Mouse (Mus musculus) limb, embryonic 15.5 days (tissue): ENCODE results near the gene Eif4g1. TPM values are rescaled to one million over a fixed set of nuclear protein-coding genes. Genes with fewer than 3 reads are reported as not detected.

Experiments
- ATAC-seq: fragments of 200-750 bp; cut with Nextera tagmentation; 2 replicates; pipeline ENCODE4 v1.8.0; 2017; ENCODE audit warnings: low read depth, moderate TSS enrichment; ENCODE audit not compliant: insufficient number of reproducible peaks, low FRiP score, low TSS enrichment
- H3K27ac ChIP-seq: fragments of 300-500 bp; sonication (generic); 2 replicates; pipeline ENCODE4 v1.5.1; 2015; ENCODE audit warnings: moderate library complexity, mild to moderate bottlenecking, inconsistent platforms
- H3K27me3 ChIP-seq: fragments of 300-500 bp; sonication (generic); 2 replicates; pipeline ENCODE4 v1.6.1; 2015; ENCODE audit warnings: inconsistent platforms
- H3K36me3 ChIP-seq: fragments of 300-500 bp; sonication (generic); 2 replicates; pipeline ENCODE4 v1.6.1; 2015; ENCODE audit warnings: inconsistent platforms
- H3K4me1 ChIP-seq: fragments of 300-500 bp; sonication (generic); 2 replicates; pipeline ENCODE4 v1.6.1; 2015; ENCODE audit warnings: inconsistent platforms
- H3K4me2 ChIP-seq: fragments of 300-500 bp; sonication (generic); 2 replicates; pipeline ENCODE4 v1.6.1; 2015; ENCODE audit warnings: mild to moderate bottlenecking, inconsistent platforms
- H3K4me3 ChIP-seq: fragments of 300-500 bp; sonication (generic); 2 replicates; pipeline ENCODE4 v1.5.1; 2015; ENCODE audit warnings: mild to moderate bottlenecking, inconsistent platforms
- H3K9ac ChIP-seq: fragments of 300-500 bp; sonication (generic); 2 replicates; pipeline ENCODE4 v1.6.1; 2015; ENCODE audit warnings: inconsistent platforms
- H3K9me3 ChIP-seq: fragments of 300-500 bp; sonication (generic); 2 replicates; pipeline ENCODE4 v1.6.1; 2016; ENCODE audit warnings: inconsistent platforms
- WGBS: fragments of 180-500 bp; shearing (Covaris S2); methylation state at CpG from one replicate; pipeline ENCODE4 v1.1.7; 2015; 5-methylcytosine and 5-hydroxymethylcytosine counted together
- polyA plus RNA-seq: library from polyadenylated mRNA; unstranded; fragments of >200 nt; fragmentation: Nextera tagmentation; extraction: Ambion mirVana; gene quantifications from 2 replicates; pipeline ENCODE4 v1.2.1, GENCODE M21; 2015

The Eif4g1 gene
- polyA plus RNA-seq, 1 experiment from 2014 or later = 175 TPM

- Histone ChIP-seq H3K36me3 (peaks cover 37% of the 10 kb centered on the region), H3K9me3 (no peaks in the 10 kb centered on the region)
- WGBS = 77% methylated on average over 5 of the region's 5 CpGs
These were observed 31.2 kb downstream of the Eif4g1 start for GRCm38 (mm10) chr16:20699266-20699665.

GRCm38 (mm10) chr16:20700036-20700435 lies 31.9 kb downstream of the Eif4g1 start:
- Histone ChIP-seq H3K9ac (no peak overlapping the region), H3K27me3 (no peaks in the 10 kb centered on the region), H3K4me3 (no peak overlapping the region), H3K4me1 (peaks cover 43% of the 10 kb centered on the region), H3K27ac (no peak overlapping the region), H3K36me3 (peaks cover 43% of the 10 kb centered on the region), H3K9me3 (no peaks in the 10 kb centered on the region), H3K4me2 (no peak overlapping the region)
- 29% methylated on average over 5 of the region's 5 CpGs for WGBS
- ATAC-seq = no peak

More at GRCm38 (mm10) chr16:20699266-20699665, 31.2 kb downstream of the Eif4g1 start:
- Histone ChIP-seq H3K4me1 (peaks cover 49% of the 10 kb centered on the region), H3K27ac (no peak overlapping the region), H3K9ac (no peak overlapping the region), H3K4me3 (no peak overlapping the region), H3K4me2 (no peak overlapping the region), H3K27me3 (no peaks in the 10 kb centered on the region)
- no peak for ATAC-seq

GRCm38 (mm10) chr16:20701316-20701715 lies 33.2 kb downstream of the Eif4g1 start:
- Histone ChIP-seq H3K36me3 (peaks cover 55% of the 10 kb centered on the region), H3K27ac (peak overlapping the region; percentile 59), H3K27me3 (no peaks in the 10 kb centered on the region), H3K4me3 (no peak overlapping the region), H3K4me1 (peaks cover 30% of the 10 kb centered on the region), H3K9me3 (no peaks in the 10 kb centered on the region), H3K4me2 (no peak overlapping the region), H3K9ac (peak overlapping the region; percentile 24; the same call in 1 of the 2 replicates)
- WGBS = 43% methylated on average over 7 of the region's 7 CpGs
- no peak for ATAC-seq

- Histone ChIP-seq H3K9ac (peak overlapping the region; percentile 24; the same call in 1 of the 2 replicates), H3K36me3 (peaks cover 61% of the 10 kb centered on the region), H3K4me2 (peak overlapping the region; percentile 10; the same call in 1 of the 2 replicates), H3K27me3 (no peaks in the 10 kb centered on the region), H3K4me1 (peaks cover 26% of the 10 kb centered on the region), H3K9me3 (no peaks in the 10 kb centered on the region), H3K4me3 (no peak overlapping the region), H3K27ac (peak overlapping the region; percentile 59)
- WGBS = 16% methylated on average over 12 of the region's 12 CpGs
- ATAC-seq = no peak
These were observed 33.8 kb downstream of the Eif4g1 start for GRCm38 (mm10) chr16:20701729-20702521.

- ATAC-seq = peak; percentile 11; the same call in 1 of the 2 replicates
- H3K9me3 ChIP-seq = no peaks in the 10 kb centered on the region
- peak overlapping the region; percentile 59 for H3K27ac ChIP-seq
- H3K4me1 ChIP-seq = peaks cover 26% of the 10 kb centered on the region
- peaks cover 67% of the 10 kb centered on the region for H3K36me3 ChIP-seq
- no peak overlapping the region for H3K9ac ChIP-seq
- no peaks in the 10 kb centered on the region for H3K27me3 ChIP-seq
- 16% methylated on average over 8 of the region's 8 CpGs for WGBS
- H3K4me2 ChIP-seq = peak overlapping the region; percentile 10; the same call in 1 of the 2 replicates
- no peak overlapping the region for H3K4me3 ChIP-seq
These were observed 34.4 kb downstream of the Eif4g1 start for GRCm38 (mm10) chr16:20702522-20702893.

GRCm38 (mm10) chr16:20703071-20703470 lies 35.0 kb downstream of the Eif4g1 start:
- Histone ChIP-seq H3K9ac (no peak overlapping the region), H3K27ac (no peak overlapping the region), H3K27me3 (no peaks in the 10 kb centered on the region), H3K36me3 (peaks cover 73% of the 10 kb centered on the region), H3K9me3 (no peaks in the 10 kb centered on the region), H3K4me2 (no peak overlapping the region), H3K4me1 (peaks cover 26% of the 10 kb centered on the region), H3K4me3 (no peak overlapping the region)
- ATAC-seq = no peak
- WGBS = 90% methylated on average over 10 of the region's 10 CpGs

GRCm38 (mm10) chr16:20703699-20704400 lies 35.7 kb downstream of the Eif4g1 start:
- Histone ChIP-seq H3K27ac (no peak overlapping the region), H3K4me1 (peaks cover 26% of the 10 kb centered on the region), H3K9ac (no peak overlapping the region), H3K9me3 (no peaks in the 10 kb centered on the region), H3K27me3 (no peaks in the 10 kb centered on the region), H3K4me2 (no peak overlapping the region), H3K36me3 (peaks cover 77% of the 10 kb centered on the region), H3K4me3 (no peak overlapping the region)
- ATAC-seq = no peak
- 84% methylated on average over 6 of the region's 6 CpGs for WGBS

- Histone ChIP-seq H3K27ac (no peak overlapping the region), H3K36me3 (peaks cover 76% of the 10 kb centered on the region)
These were observed 37.7 kb downstream of the Eif4g1 start for GRCm38 (mm10) chr16:20705786-20706185.

GRCm38 (mm10) chr16:20706407-20707055 lies 38.4 kb downstream of the Eif4g1 start:
- Histone ChIP-seq H3K4me3 (no peak overlapping the region), H3K4me1 (peaks cover 16% of the 10 kb centered on the region), H3K27me3 (no peaks in the 10 kb centered on the region), H3K4me2 (no peak overlapping the region), H3K9me3 (no peaks in the 10 kb centered on the region), H3K27ac (no peak overlapping the region), H3K36me3 (peaks cover 79% of the 10 kb centered on the region), H3K9ac (no peak overlapping the region)
- no peak for ATAC-seq
- WGBS = 87% methylated on average over 2 of the region's 2 CpGs

More at GRCm38 (mm10) chr16:20705786-20706185, 37.7 kb downstream of the Eif4g1 start:
- no peak for ATAC-seq
- no peak overlapping the region for H3K9ac ChIP-seq
- H3K4me1 ChIP-seq = peaks cover 20% of the 10 kb centered on the region
- no peak overlapping the region for H3K4me2 ChIP-seq
- H3K4me3 ChIP-seq = no peak overlapping the region
- H3K27me3 ChIP-seq = no peaks in the 10 kb centered on the region
- H3K9me3 ChIP-seq = no peaks in the 10 kb centered on the region
- WGBS = 85% methylated on average over 3 of the region's 3 CpGs

GRCm38 (mm10) chr16:20708220-20708938 lies 40.3 kb downstream of the Eif4g1 start:
- no peak for ATAC-seq
- Histone ChIP-seq H3K4me2 (no peak overlapping the region), H3K27ac (no peak overlapping the region), H3K4me1 (peaks cover 2% of the 10 kb centered on the region; the same call in 1 of the 2 replicates), H3K36me3 (peaks cover 92% of the 10 kb centered on the region), H3K27me3 (no peaks in the 10 kb centered on the region), H3K9me3 (no peaks in the 10 kb centered on the region), H3K4me3 (no peak overlapping the region), H3K9ac (no peak overlapping the region)
- WGBS = 93% methylated on average over 21 of the region's 21 CpGs

- H3K27ac ChIP-seq = no peak overlapping the region
- peaks cover 9% of the 10 kb centered on the region for H3K4me1 ChIP-seq
- ATAC-seq = no peak
- peaks cover 85% of the 10 kb centered on the region for H3K36me3 ChIP-seq
- no peak overlapping the region for H3K9ac ChIP-seq
- no peak overlapping the region for H3K4me2 ChIP-seq
- H3K9me3 ChIP-seq = no peaks in the 10 kb centered on the region
- no peak overlapping the region for H3K4me3 ChIP-seq
- no peaks in the 10 kb centered on the region for H3K27me3 ChIP-seq
- 74% methylated on average over 19 of the region's 19 CpGs for WGBS
These were observed 41.0 kb downstream of the Eif4g1 start for GRCm38 (mm10) chr16:20708939-20709734.
